Mouse (Mus musculus): ENCODE results near the gene Morc4.

Gene Morc4

GRCm38 (mm10) chrX:139808085-139808484 is 63.4 kb downstream of the Morc4 start:
- peak; percentile 84 for ATAC-seq (ENCODE audit: insufficient number of reproducible peaks, low FRiP score, low TSS enrichment)

GRCm38 (mm10) chrX:139807391-139807790 is 64.1 kb downstream of the Morc4 start:
- no peak for ATAC-seq (ENCODE audit: insufficient number of reproducible peaks, low FRiP score, low TSS enrichment)

- ATAC-seq (ENCODE audit: insufficient number of reproducible peaks, low FRiP score, low TSS enrichment): no peak
Observed at GRCm38 (mm10) chrX:139805918-139806317, 65.6 kb downstream of the Morc4 start.

- ATAC-seq (ENCODE audit: insufficient number of reproducible peaks, low FRiP score, low TSS enrichment): no peak
Observed at GRCm38 (mm10) chrX:139803028-139803427, 68.4 kb downstream of the Morc4 start.

GRCm38 (mm10) chrX:139800406-139800878 is 71.0 kb downstream of the Morc4 start, which contains the start of gene Cldn2:
TSS of gene Cldn2 (plus strand) at chrX:139800828.
- ATAC-seq (ENCODE audit: insufficient number of reproducible peaks, low FRiP score, low TSS enrichment): no peak

- ATAC-seq (ENCODE audit: insufficient number of reproducible peaks, low FRiP score, low TSS enrichment): no peak
Observed at GRCm38 (mm10) chrX:139799953-139800352, 71.5 kb downstream of the Morc4 start.

- ATAC-seq (ENCODE audit: insufficient number of reproducible peaks, low FRiP score, low TSS enrichment): no peak
Observed at GRCm38 (mm10) chrX:139797875-139798274, 73.6 kb downstream of the Morc4 start.

- ATAC-seq (ENCODE audit: insufficient number of reproducible peaks, low FRiP score, low TSS enrichment): no peak
Observed at GRCm38 (mm10) chrX:139796037-139796436, 75.4 kb downstream of the Morc4 start.

- no peak for ATAC-seq (ENCODE audit: insufficient number of reproducible peaks, low FRiP score, low TSS enrichment)
Observed at GRCm38 (mm10) chrX:139794072-139794845, 77.2 kb downstream of the Morc4 start.

GRCm38 (mm10) chrX:139785764-139786163 is 85.7 kb downstream of the Morc4 start:
- ATAC-seq (ENCODE audit: insufficient number of reproducible peaks, low FRiP score, low TSS enrichment): no peak

GRCm38 (mm10) chrX:139783045-139783422 is 88.4 kb downstream of the Morc4 start:
- no peak for ATAC-seq (ENCODE audit: insufficient number of reproducible peaks, low FRiP score, low TSS enrichment)

GRCm38 (mm10) chrX:139782278-139783044 is 89.0 kb downstream of the Morc4 start, which contains the start of gene Ripply1:
TSS of gene Ripply1 (minus strand) at chrX:139782353.
- ATAC-seq (ENCODE audit: insufficient number of reproducible peaks, low FRiP score, low TSS enrichment): no peak

GRCm38 (mm10) chrX:139781563-139781962 is 89.9 kb downstream of the Morc4 start:
- no peak for ATAC-seq (ENCODE audit: insufficient number of reproducible peaks, low FRiP score, low TSS enrichment)

- ATAC-seq (ENCODE audit: insufficient number of reproducible peaks, low FRiP score, low TSS enrichment): no peak
Observed at GRCm38 (mm10) chrX:139780988-139781387, 90.5 kb downstream of the Morc4 start.

GRCm38 (mm10) chrX:139779401-139779800 is 92.1 kb downstream of the Morc4 start:
- ATAC-seq (ENCODE audit: insufficient number of reproducible peaks, low FRiP score, low TSS enrichment): no peak

- ATAC-seq (ENCODE audit: insufficient number of reproducible peaks, low FRiP score, low TSS enrichment): no peak
Observed at GRCm38 (mm10) chrX:139778886-139779285, 92.6 kb downstream of the Morc4 start.

- ATAC-seq (ENCODE audit: insufficient number of reproducible peaks, low FRiP score, low TSS enrichment): no peak
Observed at GRCm38 (mm10) chrX:139777357-139777756, 94.1 kb downstream of the Morc4 start.

GRCm38 (mm10) chrX:139775084-139775612 is 96.3 kb downstream of the Morc4 start:
- ATAC-seq (ENCODE audit: insufficient number of reproducible peaks, low FRiP score, low TSS enrichment): no peak

GRCm38 (mm10) chrX:139774309-139775083 is 97.0 kb downstream of the Morc4 start:
- ATAC-seq (ENCODE audit: insufficient number of reproducible peaks, low FRiP score, low TSS enrichment): peak; percentile 49; the same call in 1 of the 2 replicates

All from cerebellum, adult (tissue).